Mouse (Mus musculus) layer of hippocampus, postnatal 25 days (tissue): ENCODE measurements around the gene Map4k1. TPM values are rescaled to one million over a fixed set of nuclear protein-coding genes. Genes with fewer than 3 reads are reported as not detected.
"Not testable (repeated sequence)": the region's sequence is repeated elsewhere in the genome, so short reads cannot be mapped to it uniquely, and the experiment has no call there.

Experiments used
- DNase-seq, 2 experiments: peaks; one replicate each; pipeline ENCODE4 v3.0.0; 2022; ENCODE audit warnings: mixed read lengths in 2 of 2, low spot score in 1 of 2; ENCODE audit errors: extremely low spot score in 1 of 2
- total RNA-seq, 2 experiments: library from RNA; stranded (reverse); gene quantifications; 2 replicates each; pipeline ENCODE4 v1.2.3; 2021

Map4k1 gene
- total RNA-seq, 2 experiments from 2014 or later = 2.1 to 2.4 TPM

DNA sequence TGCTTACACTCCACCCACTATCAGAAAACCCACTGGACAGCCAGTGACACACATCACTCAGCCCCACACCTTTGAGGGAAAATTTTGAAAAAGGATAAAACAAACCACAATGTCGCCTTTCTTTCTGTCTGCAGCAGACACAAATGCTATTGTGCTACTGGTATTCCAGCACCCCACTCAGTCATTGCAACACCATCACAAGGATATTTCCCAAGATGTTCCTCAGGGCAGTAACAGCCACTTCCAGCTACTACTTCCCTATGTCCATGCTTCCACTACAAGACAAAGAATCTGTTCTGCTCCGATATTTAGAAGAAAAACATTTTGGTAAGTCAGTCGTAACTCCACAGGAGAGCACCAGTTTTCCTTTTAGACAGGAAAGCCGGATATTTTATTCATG is 27.1 kb upstream of the Map4k1 start:
- DNase-seq = no peak

DNA sequence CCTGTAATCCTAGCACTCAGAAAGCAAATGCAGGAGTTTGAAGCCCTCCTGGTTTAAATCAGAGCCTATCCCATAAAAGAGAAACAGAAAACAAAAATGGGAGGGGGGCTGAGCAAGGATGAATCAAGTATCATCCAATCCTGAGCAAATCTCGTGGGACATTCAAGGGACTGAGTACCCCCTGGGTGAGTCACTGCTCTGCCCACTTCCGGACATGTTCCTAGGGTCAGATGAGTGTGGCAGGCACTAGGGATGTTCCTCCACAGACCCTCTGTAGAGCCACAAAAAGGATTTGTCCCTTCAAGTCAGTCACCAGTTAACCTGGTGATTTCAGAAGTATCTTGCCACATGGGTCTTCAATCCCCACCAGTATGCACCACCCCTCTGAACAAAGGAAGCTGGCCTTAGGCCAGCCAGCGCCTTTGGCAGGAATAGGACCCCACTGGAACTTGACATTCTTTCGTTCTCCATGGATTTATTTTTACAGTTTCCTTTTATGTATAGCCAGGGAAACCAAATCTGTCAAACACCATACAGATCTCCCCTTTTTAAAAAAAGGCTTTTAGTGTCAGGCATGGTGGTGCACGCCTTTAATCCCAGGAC is 26.5 kb upstream of the Map4k1 start:
- DNase-seq = no peak

DNA sequence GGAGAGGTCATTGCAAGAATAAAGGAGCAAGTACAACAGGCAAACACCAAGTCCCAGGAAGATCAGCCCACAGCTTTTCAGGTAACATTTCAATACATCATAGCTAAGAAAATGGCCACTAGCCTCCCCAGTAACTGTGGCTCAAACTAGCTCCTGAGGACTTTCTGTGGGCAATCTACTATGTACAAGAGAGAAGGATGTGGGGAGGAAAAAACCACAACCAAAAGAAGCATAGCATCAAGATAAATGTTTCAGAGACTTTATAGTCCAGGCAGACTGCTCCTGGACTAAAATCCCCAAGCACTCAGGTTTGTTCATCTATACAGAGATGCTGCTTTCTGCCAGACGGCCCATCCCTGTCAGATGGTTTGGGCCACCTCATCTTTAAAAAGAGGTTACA is 25.6 kb upstream of the Map4k1 start:
- DNase-seq = no peak

DNA sequence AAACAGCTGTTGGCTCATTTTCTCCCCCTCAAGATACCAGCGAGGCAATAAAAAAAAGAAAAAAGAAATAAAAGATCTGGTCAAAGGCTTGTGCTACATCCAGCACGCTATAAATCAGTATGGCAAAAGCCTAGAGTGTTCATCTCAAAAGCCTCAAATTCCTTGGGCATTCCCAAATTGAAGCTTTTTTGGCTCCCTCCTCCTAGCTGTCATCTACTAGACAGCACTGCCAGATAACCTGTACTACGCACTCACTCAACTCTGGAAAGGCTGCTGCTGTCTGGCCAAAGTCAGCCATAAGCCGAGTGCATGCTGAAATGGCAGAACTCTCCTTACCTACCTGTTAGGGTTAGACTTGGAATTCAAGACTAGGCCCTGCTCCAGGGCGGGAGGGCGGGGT is 24.6 kb upstream of the Map4k1 start:
- DNase-seq = no peak

DNA sequence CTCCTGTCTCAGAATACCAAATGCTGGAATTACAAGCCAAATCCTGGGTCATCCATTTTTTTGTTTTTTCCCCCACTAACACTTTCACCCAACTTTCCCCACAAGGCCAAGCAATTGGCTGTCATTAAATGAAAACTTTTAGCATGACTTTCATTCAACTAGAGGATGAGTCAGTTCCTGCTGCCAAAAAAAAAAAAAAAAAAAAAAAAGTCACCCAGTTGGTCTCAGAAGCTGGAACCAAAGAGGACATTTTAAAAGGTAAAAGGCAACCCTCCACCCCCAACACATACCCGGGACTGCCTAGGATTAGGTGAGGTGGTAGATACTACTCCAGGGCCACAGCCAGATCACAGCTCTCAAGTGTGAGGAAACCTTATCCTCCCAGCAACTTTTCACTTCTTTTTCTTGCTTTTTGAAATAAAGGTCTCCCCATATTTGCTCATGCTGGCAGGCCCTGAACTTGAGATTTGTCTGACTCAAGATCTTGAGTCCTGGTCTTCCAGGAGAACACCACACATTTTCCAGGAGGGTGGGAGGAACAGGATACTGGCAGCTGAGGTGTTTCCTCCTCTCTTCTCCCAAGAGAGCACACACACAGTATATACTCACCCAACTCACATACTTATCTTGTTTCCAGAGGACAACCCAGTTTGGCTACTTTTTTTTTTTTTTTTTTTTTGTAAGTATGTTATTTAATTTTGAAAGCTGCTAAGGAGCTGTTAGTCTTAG is 23.7 kb upstream of the Map4k1 start:
- no peak for DNase-seq

DNA sequence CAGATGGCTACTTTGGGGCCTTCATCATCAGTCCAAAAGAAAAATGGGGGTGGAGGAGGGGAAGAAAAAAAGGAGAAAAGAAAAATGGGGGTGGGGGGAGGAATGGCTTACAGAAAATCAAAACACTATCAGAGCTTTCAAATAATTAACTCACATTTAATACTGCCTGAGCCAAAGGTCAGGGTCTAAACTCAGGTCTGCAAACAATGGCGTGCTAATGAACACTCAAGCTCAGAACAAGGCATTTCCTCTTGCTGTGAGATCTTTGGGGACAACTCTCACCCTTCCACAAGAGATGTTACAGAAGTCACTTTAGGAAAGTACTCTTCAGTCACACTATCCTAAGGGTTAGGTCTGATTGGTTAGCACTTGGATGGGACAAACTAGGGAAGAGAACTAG is 23.1 kb upstream of the Map4k1 start:
- DNase-seq = no peak

DNA sequence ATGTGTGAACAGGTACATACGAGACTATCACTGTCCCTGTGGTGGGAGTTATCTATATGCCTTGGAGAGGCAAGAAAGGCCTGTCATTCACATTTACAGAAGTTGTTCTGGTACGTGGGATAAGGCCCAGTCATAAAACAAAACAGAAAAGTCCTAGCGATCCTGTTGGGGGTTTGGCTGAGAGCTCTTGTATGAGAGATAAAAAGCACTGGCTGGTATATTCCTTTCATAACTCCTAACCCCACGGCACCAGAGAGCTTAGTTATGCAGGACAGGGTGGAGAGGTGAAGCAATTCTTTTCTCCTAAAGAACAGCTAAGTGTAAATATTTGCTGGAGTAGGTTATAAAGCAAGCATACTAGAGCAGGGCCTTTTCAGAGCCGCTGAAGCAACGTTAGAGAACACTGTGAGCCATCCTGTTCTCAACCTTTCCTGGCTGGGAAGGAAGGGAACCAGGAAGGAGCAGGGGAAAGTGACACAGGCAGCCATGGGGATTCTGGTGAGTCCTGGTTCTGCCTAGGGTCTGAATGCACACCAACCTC is 22.3 kb upstream of the Map4k1 start:
- DNase-seq = no peak

DNA sequence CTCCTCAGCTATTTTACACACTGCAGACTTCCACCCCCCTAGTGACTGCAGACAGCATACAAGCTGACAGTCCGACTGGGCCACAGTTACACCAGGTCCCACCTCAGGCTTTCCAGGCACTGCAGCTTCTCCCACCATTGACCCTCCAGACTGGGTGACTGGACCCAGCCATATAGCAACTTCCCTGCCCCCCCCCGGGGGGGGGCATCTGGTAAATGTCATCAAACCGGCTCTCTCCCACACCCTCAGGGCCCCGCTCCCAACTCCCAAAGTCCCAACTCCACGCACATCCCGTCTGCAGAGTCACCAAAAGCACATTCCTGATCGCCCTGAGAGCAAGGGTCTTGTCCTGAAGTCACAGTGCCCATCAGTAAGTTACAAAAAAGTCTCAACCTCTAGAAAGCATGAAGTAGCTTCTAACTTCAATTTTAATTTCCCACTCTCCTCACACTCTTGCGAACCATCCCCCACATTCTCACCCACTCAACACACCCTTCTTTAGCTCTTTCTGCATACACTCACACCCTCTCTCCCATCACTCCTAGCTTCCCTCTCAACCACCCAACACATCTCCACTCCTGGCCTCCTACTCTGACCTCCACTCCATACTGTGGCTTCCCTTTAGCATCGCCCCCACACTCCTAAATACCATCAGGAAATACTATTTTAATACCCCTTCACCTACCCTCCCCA is 21.4 kb upstream of the Map4k1 start:
- DNase-seq = no peak

DNA sequence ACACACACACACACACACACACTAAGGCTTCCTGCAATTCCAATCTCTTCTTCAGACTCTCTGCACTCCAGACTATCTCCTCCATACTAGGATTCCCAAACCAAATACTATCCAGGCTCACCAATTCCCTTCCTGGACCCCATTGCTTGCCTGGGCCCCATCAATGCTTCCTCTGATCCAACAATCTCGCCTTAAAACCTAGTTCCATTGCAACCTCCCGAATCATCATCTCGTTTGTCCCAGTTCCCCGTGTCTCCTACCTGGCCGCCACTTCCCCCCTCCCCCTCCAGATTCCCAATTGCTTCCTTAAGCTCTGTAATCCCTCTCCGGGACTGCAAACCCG is 20.3 kb upstream of the Map4k1 start:
- DNase-seq = no peak

DNA sequence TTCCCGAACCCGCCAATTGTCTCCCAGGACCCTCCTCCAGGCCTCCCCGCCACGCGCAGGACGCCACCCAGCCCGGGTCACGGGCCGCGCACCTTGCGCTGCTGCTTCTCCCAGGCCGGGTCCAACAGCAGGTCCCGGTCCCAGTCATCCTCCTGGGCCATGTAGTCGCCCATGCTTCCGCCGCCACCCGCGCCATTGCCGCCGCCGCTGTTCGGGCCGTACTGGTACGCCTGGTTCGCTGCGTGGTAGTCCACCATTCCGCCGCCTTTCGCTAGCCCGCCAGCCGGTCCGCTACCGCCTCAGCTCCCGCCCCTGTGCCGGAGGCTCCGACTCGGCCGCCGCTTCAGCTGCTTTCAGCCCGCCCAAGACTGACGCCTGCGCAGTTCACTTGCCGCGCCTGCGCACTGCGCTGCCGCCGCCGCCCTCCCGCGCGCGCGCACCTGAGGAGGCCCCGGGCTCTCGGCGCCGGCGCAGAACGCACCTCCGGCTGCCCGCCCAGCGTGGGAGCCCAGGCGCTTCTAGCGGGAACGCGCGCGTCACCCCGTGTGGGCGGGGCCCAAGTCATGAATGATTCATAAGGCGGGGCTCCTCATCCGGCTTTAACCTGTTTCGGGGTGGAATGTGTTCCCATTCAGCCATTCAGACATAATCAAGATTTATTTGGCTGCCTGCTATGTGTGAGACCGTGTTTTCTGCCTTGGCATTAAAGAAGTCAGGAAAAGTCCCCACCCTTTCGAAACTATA is 19.8 kb upstream of the Map4k1 start, which contains the start of gene Actn4:
Actn4 (minus strand) TSS at position 414 of the 744 bp plus-strand sequence.
- DNase-seq = peak; percentile 94 to 97

DNA sequence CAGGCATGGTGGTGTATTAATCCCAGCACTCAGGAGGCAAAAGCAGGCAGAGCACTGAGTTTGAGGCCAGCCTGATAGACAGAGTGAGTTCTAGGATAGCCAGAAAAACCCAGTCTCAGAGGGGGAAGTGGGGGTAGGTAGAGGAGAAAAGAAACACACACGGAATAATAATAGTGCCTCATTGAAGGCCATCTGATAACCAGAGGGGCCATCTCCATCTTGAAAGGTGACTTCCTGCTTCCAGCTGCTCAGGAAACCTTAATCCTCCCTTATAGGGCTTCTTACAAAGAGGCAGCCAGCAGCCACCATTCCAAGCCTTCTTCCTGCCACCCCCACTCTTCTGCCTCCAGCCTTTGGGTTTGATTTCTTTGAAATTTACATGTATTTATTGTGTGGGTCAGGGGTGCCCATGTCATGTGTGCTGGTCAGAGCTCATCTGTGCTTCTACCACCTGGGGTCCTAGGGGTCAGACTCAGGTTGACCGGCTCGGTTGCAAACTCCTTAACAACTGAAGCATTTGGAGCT is 18.4 kb upstream of the Map4k1 start:
- DNase-seq = no peak

DNA sequence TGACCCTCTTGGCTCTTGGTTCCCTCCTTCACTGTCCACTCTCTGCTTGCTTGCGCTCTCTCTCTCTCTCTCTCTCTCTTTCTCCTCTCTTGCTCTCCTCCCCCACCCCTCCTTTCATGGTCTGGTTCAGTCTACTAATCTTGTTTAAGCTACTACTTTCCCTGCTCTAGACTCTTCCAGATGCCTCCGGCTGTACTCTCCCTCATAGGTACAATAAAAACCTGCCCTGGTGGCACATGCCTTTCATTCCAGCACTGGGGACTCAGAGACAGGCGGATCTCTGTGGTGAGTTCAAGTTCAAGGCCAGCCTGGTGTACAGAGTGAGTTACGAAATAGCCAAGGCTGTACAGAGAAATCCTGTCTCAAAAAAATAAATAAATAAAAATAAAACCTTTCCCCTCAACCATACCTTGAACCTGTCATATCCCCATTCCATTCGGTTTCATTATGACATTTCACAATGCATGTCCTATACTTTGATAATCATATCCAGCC is 16.5 kb upstream of the Map4k1 start:
- no peak for DNase-seq

DNA sequence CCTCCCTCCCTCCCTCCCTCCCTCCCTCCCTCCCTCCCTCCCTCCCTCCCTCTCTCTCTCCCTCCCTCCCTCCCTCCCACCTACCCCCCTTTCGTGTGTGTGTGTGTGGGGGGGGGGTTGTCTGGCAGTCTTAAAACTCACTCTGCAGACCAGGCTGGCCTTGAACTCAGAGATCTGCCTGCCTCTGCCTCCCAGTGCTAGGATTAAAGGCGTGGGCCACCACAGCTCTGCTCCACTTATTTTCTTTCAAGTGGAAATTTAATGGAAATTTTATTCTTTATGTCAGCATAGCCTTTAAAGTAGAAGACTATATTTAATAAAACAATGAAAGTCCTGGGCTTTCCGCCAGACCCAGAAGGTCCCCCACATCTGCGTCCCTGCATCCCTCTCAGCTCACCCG is 15.7 kb upstream of the Map4k1 start:
- no peak for DNase-seq

DNA sequence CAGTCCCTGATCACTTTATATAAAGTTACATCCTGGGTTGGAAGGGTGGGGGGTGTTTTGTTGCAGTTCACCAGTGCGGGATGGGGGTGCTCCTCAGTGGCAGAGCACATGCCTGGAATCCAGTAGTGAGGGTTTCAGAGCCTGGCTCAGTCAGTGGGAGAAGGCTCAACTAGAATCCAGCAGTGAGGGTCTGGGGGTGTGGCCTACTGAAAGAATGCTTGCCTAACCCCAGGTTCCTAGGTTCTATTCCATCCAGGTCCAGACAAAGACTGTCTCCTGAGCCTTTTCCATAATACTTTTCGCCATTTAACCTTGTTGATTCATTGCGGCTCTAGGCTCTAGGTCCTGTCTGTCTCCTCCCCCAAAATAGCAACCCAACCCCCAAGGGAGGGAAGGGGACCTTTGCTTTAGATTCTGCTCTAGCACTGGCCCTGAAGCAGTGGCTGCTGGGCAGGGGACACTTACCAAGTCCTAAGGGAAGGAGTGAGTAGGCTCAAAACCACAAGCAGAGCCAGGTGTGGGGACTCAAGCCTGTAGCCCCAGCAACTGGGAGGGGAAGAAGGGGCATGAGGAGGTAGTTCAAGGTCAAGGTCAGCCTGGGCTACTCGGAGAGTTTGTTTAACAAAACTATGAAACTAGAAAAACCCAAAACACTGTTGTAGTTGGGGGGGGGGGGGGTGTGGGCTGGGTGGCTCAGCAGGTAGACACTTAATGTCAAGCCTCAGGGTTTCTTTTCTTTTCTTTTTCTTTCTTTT is 14.9 kb upstream of the Map4k1 start:
- no peak for DNase-seq

DNA sequence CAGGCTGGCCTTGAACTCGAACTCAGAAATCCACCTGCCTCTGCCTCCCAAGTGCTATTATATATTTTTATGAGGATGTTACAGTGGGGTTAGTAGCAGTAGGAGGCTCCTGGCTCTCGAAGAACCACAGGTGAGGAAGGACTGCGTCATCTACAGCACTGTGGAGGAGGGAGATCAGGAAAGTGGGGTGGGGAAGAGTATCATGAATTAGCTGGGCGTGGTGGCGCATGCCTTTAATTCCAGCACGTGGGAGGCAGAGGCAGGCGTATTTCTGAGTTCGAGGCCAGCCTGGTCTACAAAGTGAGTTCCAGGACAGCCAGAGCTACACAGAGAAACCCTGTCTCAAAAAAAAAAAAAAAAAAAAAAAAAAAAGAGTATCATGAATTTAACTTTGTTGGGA is 13.7 kb upstream of the Map4k1 start:
- not testable (repeated sequence) for DNase-seq

DNA sequence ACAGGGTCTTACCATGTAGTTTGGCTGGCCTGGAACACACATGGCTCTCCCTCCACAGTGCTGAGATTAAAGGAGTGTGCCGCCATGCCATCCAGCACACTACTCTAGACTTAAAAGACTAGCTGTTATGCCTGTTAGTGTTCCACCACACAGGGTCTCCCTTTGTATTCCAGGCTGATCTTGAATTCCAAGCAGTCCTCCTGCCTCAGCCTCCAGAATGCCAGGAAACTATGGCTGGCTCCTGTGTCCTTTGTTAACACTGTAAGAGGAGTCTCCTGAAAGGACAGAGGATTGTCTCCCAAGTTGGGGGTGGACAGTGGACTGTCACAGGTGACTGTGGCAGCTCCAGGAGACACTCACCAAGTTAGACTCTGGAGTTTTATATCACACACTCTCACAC is 12.6 kb upstream of the Map4k1 start:
- no peak for DNase-seq

DNA sequence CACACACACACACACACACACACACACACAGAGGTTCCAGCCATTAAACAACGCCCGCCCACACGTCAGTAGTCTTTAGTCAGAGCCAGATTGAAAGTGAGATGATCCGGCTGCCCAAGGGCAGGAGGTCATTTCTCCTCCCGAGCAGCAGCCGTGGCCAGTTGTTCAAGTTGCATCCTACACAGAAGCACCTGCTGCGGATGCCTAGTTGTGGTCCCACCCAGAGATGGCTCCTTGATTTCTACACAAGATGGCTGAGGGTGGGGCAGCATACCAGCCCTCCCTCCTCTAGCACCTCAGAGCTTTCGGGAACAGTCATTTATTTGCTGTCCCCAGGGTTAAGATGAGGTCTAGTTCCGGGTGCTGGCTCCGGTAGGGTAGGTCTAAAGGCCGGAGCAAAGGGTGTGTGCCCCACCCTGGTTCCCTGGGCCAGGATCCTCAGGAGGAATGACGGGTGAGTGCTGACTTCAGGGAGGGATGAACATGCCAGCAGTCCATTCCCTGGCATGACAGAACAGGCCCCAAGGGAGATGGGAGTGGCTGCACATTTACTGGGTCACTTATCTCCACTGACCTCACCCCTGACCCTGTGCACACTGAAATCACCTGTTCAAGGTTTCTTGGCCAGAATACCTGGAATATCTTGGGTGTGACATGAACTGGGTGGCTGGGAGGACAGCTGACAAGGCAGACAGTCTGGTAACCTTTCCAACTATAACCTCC is 12.0 kb upstream of the Map4k1 start:
- no peak for DNase-seq

DNA sequence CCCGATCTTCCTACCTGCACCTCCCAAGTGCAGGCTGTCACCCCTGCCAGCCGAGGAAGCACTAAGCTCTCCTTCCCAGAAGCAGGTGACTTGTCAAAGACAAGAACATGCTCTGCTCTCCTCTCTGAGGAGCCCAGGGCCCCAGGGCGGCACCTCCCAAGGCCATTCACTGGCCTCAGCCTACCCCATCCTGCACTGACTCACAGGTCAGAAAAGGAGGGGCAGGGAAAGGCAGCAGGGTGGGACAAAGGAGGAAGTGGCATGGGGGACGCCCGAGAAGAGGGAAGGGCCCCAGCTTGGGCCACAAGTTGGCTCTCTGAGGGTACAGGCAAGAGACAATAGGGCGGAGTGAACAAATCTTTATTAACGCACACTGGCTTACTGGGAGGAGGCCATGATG is 10.8 kb upstream of the Map4k1 start:
- no peak for DNase-seq

DNA sequence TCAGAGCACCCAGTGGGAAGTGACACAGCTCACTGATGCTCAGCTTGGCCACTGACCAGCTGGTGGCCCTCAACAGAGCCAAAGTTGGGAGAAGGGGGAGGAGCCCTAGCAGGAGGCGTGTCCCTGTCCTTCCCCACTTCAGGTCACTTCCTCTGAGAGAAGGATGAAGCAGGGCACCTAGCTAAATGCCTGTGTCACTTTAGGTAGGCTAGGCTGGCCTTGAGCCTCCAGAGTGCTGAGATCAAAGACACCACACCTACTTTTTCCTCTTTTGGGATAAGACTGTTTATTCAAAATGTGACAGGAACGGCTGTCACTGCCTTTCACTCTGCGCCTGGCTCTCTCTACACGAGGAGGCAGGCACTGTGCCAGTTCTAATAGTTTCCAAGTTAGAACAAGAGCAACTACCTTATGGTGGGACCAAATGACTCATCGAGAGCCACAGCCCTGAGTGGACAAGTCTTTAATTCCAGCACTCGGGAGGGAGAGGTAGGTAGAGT is 10.0 kb upstream of the Map4k1 start:
- DNase-seq = peak in 1 of 2 experiments; percentile 51
